Mouse (Mus musculus): ENCODE measurements around the gene Xrcc5. TPM values are rescaled to one million over a fixed set of nuclear protein-coding genes. Genes with fewer than 3 reads are reported as not detected.

The Xrcc5 gene
- total and polyA plus RNA-seq, 3 experiments: 53.4 to 83.5 (median 60.3) TPM

- peaks cover 58 to 94% of the 10 kb centered on the region in 2 experiments for H3K36me3 ChIP-seq (replicated peaks in 1 of 2; ENCODE audit: control insufficient read depth in 1 of 2, insufficient read depth in 1 of 2, low read length in 1 of 2)
- dilution Hi-C loops (cut with MboI; ENCODE audit: extremely low pct_ligation_motif_present, extremely low pct_unique_long_range_greater_than_20kb, low sequenced_read_pairs): no loop called here
Measured at GRCm38 (mm10) chr1:72336780-72337179, 29.6 kb downstream of the Xrcc5 start.

GRCm38 (mm10) chr1:72338341-72338740 lies 31.1 kb downstream of the Xrcc5 start:
- no peaks in the 10 kb centered on the region for H3K79me2 ChIP-seq (replicated peaks; ENCODE audit: control insufficient read depth, extremely low read depth, insufficient read depth, poor library complexity, severe bottlenecking)
- dilution Hi-C loops (cut with MboI; ENCODE audit: extremely low pct_ligation_motif_present, extremely low pct_unique_long_range_greater_than_20kb, low sequenced_read_pairs): no loop called here
- no peak overlapping the region for H3K4me2 ChIP-seq (ENCODE audit: insufficient read depth, low read depth, poor library complexity, severe bottlenecking)

More at GRCm38 (mm10) chr1:72336780-72337179, 29.6 kb downstream of the Xrcc5 start:
- in situ Hi-C loops (cut with MboI; ENCODE audit: low pct_ligation_motif_present, low pct_unique_long_range_greater_than_20kb, low sequenced_read_pairs): no loop called here
- TF ChIP-seq PAX5 (IDR thresholded peaks at IDR 0.05; ENCODE audit: low read length) (no peak), UBTF (IDR thresholded peaks at IDR 0.05; ENCODE audit: low read depth, low read length) (no peak), BHLHE40 (IDR thresholded peaks at IDR 0.05; ENCODE audit: low read depth, low read length) (no peak)
- Histone ChIP-seq H3K79me2 (replicated peaks; ENCODE audit: control insufficient read depth, extremely low read depth, insufficient read depth, poor library complexity, severe bottlenecking) (no peaks in the 10 kb centered on the region), H3K27ac (ENCODE audit: insufficient read depth, low read depth) (no peak overlapping the region), H3K4me1 (ENCODE audit: control insufficient read depth in 1 of 2, insufficient read depth in 2 of 2) (no peaks in the 10 kb centered on the region), H3K9ac (ENCODE audit: insufficient read depth, low read depth) (no peak overlapping the region), H3K27me3 (replicated peaks) (no peaks in the 10 kb centered on the region), H3K9me3 (replicated peaks; ENCODE audit: low read length) (no peaks in the 10 kb centered on the region), H3K4me2 (ENCODE audit: insufficient read depth, low read depth, poor library complexity, severe bottlenecking) (no peak overlapping the region), H3K4me3 (replicated peaks in 1 of 3; ENCODE audit: low read depth in 2 of 3, low read length in 2 of 3, poor library complexity in 1 of 3) (no peak overlapping the region)
- DNase-seq (ENCODE audit: extremely low read depth): no peak

GRCm38 (mm10) chr1:72347873-72348272 lies 40.7 kb downstream of the Xrcc5 start:
- dilution Hi-C loops (cut with MboI; ENCODE audit: extremely low pct_ligation_motif_present, extremely low pct_unique_long_range_greater_than_20kb, low sequenced_read_pairs): no loop called here
- no peak overlapping the region for H3K9ac ChIP-seq (ENCODE audit: insufficient read depth, low read depth)
- in situ Hi-C loops (cut with MboI; ENCODE audit: low pct_ligation_motif_present, low pct_unique_long_range_greater_than_20kb, low sequenced_read_pairs): no loop called here
- no peak overlapping the region for H3K27ac ChIP-seq (ENCODE audit: insufficient read depth, low read depth)
- H3K4me1 ChIP-seq (ENCODE audit: control insufficient read depth in 1 of 2, insufficient read depth in 2 of 2): peaks cover 0 to 11% of the 10 kb centered on the region in 2 experiments; a peak in 1 of 4 replicates
- no peak for DNase-seq (ENCODE audit: extremely low read depth)
- H3K27me3 ChIP-seq (replicated peaks): no peaks in the 10 kb centered on the region
- no peak overlapping the region for H3K4me2 ChIP-seq (ENCODE audit: insufficient read depth, low read depth, poor library complexity, severe bottlenecking)
- no peaks in the 10 kb centered on the region for H3K79me2 ChIP-seq (replicated peaks; ENCODE audit: control insufficient read depth, extremely low read depth, insufficient read depth, poor library complexity, severe bottlenecking)
- no peak overlapping the region for H3K4me3 ChIP-seq (replicated peaks in 1 of 3; ENCODE audit: low read depth in 2 of 3, low read length in 2 of 3, poor library complexity in 1 of 3)
- H3K9me3 ChIP-seq (replicated peaks; ENCODE audit: low read length): no peaks in the 10 kb centered on the region
- H3K36me3 ChIP-seq (replicated peaks in 1 of 2; ENCODE audit: control insufficient read depth in 1 of 2, insufficient read depth in 1 of 2, low read length in 1 of 2): peaks cover 49 to 90% of the 10 kb centered on the region in 2 experiments
- no peak for TF ChIP-seq JUN (IDR thresholded peaks at IDR 0.05; ENCODE audit: insufficient read depth, low read depth, low read length)

More at GRCm38 (mm10) chr1:72338341-72338740, 31.1 kb downstream of the Xrcc5 start:
- Histone ChIP-seq H3K9me3 (replicated peaks; ENCODE audit: low read length) (no peaks in the 10 kb centered on the region), H3K9ac (ENCODE audit: insufficient read depth, low read depth) (no peak overlapping the region), H3K27me3 (replicated peaks) (no peaks in the 10 kb centered on the region), H3K4me3 (replicated peaks in 1 of 3; ENCODE audit: low read depth in 2 of 3, low read length in 2 of 3, poor library complexity in 1 of 3) (no peak overlapping the region), H3K36me3 (replicated peaks in 1 of 2; ENCODE audit: control insufficient read depth in 1 of 2, insufficient read depth in 1 of 2, low read length in 1 of 2) (peaks cover 53 to 94% of the 10 kb centered on the region in 2 experiments), H3K4me1 (ENCODE audit: control insufficient read depth in 1 of 2, insufficient read depth in 2 of 2) (no peaks in the 10 kb centered on the region), H3K27ac (ENCODE audit: insufficient read depth, low read depth) (no peak overlapping the region)
- DNase-seq (ENCODE audit: extremely low read depth): no peak
- in situ Hi-C loops (cut with MboI; ENCODE audit: low pct_ligation_motif_present, low pct_unique_long_range_greater_than_20kb, low sequenced_read_pairs): no loop called here
- TF ChIP-seq IRF4 (IDR thresholded peaks at IDR 0.05; ENCODE audit: low read depth, low read length) (no peak), POLR2A (IDR thresholded peaks at IDR 0.05; ENCODE audit: low read depth, low read length) (no peak), ELF1 (IDR thresholded peaks at IDR 0.05; ENCODE audit: low read depth, low read length) (no peak), NELFE (IDR thresholded peaks at IDR 0.05; ENCODE audit: low read depth, low read length) (no peak), NRF1 (IDR thresholded peaks at IDR 0.05; ENCODE audit: low read depth, low read length) (no peak), CHD1 (IDR thresholded peaks at IDR 0.05; ENCODE audit: low read depth, low read length) (no peak), GABPA (IDR thresholded peaks at IDR 0.05; ENCODE audit: insufficient replicate concordance, low read depth, low read length) (no peak), JUN (IDR thresholded peaks at IDR 0.05; ENCODE audit: insufficient read depth, low read depth, low read length) (no peak), ZNF384 (IDR thresholded peaks at IDR 0.05; ENCODE audit: low read depth, low read length) (no peak), CTCF (conservative IDR thresholded peaks at IDR 0.05 in 1 of 2, IDR thresholded peaks at IDR 0.05 in 1 of 2; ENCODE audit: low read depth in 2 of 2, low read length in 2 of 2) (no peak), TCF12 (IDR thresholded peaks at IDR 0.05; ENCODE audit: low read depth, low read length) (no peak), USF2 (conservative IDR thresholded peaks at IDR 0.05; ENCODE audit: low read depth, low read length) (no peak), MXI1 (IDR thresholded peaks at IDR 0.05; ENCODE audit: low read depth, low read length) (no peak), MEF2A (IDR thresholded peaks at IDR 0.05; ENCODE audit: borderline replicate concordance, low read depth, low read length) (no peak), UBTF (IDR thresholded peaks at IDR 0.05; ENCODE audit: low read depth, low read length) (no peak), RAD21 (IDR thresholded peaks at IDR 0.05; ENCODE audit: low read depth, low read length) (no peak), BHLHE40 (IDR thresholded peaks at IDR 0.05; ENCODE audit: low read depth, low read length) (no peak), MAFK (IDR thresholded peaks at IDR 0.05; ENCODE audit: insufficient replicate concordance, low read length) (no peak)
